Mouse (Mus musculus) gastrocnemius, postnatal 4 days (tissue): ENCODE data around the gene Ormdl3. TPM values are rescaled to one million over a fixed set of nuclear protein-coding genes. Genes with fewer than 3 reads are reported as not detected.
A peak's percentile ranks its signal among the peaks of the same experiment; 100 is the strongest.
"Not testable (repeated sequence)": the region's sequence is repeated elsewhere in the genome, so short reads cannot be mapped to it uniquely, and the experiment has no call there.

ENCODE experiments used
- DNase-seq, 2 experiments: peaks; one replicate each; pipeline ENCODE4 v3.0.0; 2021 to 2022; ENCODE audit warnings: low spot score in 2 of 2, mixed read lengths in 2 of 2
- long read RNA-seq, 2 experiments: library from polyadenylated mRNA; stranded (forward); transcript quantifications; one replicate each; pipeline ENCODE4 v2.0.0; 2021
- total RNA-seq, 2 experiments: library from RNA; stranded (reverse); gene quantifications; 2 replicates each; pipeline ENCODE4 v1.2.3; 2021

Gene Ormdl3
- total RNA-seq: 10 to 100 TPM; 28.0 to 28.3 TPM
- long read RNA-seq, experiment 1, transcript Ormdl3-201 (4 exons, 2,184 nt): major isoform, 12 of 14 reads
- long read RNA-seq, experiment 1, partial matches to known transcripts: 0 of 14 reads
- long read RNA-seq, experiment 1, other reads (novel, unspliced or antisense): 2 of 14 reads
- long read RNA-seq, experiment 2, transcript Ormdl3-201 (4 exons, 2,184 nt): major isoform, 20 of 26 reads
- long read RNA-seq, experiment 2, partial matches to known transcripts: 5 of 26 reads
- long read RNA-seq, experiment 2, other reads (novel, unspliced or antisense): 1 of 26 reads

DNA sequence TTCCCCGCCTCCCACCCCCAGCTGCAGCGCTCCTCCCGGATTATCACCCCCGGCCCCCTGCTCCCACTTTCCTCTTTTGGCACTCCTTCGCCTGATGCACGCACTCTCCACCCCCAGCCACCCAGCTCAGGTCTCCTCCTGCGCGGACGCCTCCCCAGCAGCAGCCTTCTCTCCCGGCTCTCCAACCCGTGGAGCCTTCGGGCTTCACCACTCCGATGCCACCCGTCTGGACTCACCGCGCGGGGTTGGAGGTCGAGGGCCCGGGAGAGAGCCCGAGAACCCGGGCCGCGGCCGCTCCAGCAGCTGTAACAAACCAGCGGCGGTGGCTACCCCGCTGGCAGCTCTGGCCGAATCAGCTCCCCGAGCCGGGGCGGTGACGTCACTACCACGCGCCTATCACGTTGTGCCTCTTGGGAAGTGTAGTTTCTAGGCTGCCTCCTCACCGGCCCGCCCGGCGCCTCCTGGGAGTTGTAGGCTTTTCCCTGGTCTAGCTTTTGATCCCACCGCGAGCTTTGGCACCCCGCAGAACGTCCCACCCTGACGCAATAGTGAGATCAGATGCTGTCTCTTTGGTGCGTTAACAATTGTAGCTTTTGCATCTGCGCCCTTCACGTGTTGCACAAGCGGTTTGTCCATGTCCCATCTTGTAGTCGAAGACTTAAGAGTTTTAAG is at the start of gene Ormdl3:
Ormdl3 (minus strand) TSS at position 477 of the 672 bp plus-strand sequence.
- DNase-seq: peak; percentile 98 to 100

DNA sequence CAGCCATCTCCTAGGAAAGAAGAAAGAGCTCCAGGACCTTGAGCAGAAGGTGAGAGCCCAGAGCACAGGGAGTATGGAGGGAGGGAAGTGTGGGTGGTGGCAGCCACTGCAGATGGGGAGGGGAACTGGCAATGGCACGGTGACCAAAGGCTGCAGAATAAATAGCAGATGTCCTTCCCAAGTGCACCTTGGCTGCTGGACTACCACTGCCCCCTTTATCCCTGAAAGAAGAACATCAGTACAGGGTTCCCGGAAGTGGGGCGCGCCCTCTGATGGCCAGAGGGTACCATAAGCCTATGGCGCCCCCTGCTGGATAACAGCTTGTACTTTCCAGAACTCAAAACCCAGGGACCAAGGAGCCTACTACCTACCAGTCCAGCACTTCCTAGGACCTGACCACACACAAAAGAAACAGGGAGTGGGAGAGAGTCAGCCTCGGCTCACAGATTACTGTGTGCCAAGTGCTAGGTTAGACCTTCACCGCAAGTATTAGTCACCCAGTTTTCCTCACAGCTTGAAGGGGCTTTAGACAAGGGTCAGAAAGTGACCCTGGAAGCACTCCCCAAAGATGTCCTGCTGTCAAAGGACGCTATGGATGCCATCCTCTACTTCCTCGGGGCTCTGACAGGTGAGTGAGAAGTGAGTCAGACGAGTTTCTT is 48.3 kb upstream of the Ormdl3 start:
- DNase-seq: not testable (repeated sequence)

DNA sequence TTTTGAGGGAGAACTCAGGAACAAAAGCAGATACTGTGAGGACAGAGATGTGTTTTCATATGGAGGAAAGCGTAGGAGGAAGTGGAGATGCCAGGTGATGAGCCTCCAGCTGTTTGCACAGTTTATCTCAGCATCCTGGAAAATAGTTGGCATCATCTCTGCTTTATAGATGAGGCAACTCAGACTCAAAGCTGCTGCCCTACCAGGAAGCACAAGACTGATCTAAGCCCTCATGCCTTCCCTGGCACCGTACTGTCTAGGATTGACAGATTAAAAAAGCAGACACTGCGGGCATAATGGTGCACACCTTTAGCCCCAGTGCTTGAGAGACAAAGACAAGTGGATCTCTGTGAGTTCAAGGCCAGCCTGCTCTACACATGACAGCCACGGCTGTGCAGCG is 43.5 kb upstream of the Ormdl3 start:
- DNase-seq: no peak

GRCm38 (mm10) chr11:98628706-98629105 is 41.5 kb upstream of the Ormdl3 start:
- DNase-seq: no peak

- no peak for DNase-seq
These were observed 38.6 kb upstream of the Ormdl3 start, which contains the start of the genes Gm12355 and Gsdma3 for GRCm38 (mm10) chr11:98625611-98626410. Gm12355 (minus strand) TSS chr11:98625661. Gsdma3 (plus strand) TSS chr11:98626360.

GRCm38 (mm10) chr11:98624381-98624780 is 37.2 kb upstream of the Ormdl3 start:
- DNase-seq: not testable (repeated sequence)

DNA sequence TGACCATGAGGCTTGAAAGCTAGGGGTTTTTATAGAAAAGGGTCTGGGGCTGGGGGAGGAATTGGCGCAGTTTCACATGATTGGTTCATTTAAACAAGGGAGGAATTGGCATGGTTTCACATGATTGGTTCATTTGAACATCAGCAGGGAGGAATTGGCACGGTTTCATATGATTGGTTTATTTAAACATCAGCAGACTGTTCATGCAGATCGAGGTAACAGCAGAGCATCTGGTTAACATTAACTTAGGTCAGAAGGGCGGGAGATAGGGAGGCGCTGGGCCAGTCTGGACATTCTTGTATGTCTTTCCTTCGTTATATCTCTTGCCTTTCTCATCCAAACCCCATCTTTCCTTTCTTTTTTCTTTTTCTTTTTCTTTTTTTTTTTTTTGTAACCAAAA is 36.8 kb upstream of the Ormdl3 start:
- DNase-seq: not testable (repeated sequence)

DNA sequence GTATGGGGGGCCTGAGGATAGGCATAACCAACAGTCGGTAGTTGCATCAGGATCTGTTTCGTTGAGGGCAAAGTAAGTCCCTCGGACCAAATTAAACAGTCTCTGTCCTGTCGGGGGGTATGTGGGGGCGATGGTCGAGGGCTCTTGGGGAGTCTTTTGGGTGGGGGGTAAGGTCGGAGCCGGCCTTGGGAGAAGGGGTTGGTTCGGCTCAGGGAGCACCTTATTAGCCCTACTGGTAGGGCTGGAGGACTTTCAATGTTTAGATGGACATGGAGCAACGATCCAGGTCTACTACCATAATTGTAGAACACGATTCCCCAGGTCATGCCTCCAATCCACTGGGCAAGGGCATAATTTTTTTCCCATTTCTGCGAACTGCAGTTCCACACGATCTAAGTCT is 33.6 kb upstream of the Ormdl3 start:
- DNase-seq: no peak

- no peak for DNase-seq
These were observed 19.6 kb upstream of the Ormdl3 start for GRCm38 (mm10) chr11:98606763-98607162.

- not testable (repeated sequence) for DNase-seq
These were observed 17.7 kb upstream of the Ormdl3 start for GRCm38 (mm10) chr11:98604911-98605310.

GRCm38 (mm10) chr11:98603953-98604352 is 16.8 kb upstream of the Ormdl3 start:
- no peak for DNase-seq

DNA sequence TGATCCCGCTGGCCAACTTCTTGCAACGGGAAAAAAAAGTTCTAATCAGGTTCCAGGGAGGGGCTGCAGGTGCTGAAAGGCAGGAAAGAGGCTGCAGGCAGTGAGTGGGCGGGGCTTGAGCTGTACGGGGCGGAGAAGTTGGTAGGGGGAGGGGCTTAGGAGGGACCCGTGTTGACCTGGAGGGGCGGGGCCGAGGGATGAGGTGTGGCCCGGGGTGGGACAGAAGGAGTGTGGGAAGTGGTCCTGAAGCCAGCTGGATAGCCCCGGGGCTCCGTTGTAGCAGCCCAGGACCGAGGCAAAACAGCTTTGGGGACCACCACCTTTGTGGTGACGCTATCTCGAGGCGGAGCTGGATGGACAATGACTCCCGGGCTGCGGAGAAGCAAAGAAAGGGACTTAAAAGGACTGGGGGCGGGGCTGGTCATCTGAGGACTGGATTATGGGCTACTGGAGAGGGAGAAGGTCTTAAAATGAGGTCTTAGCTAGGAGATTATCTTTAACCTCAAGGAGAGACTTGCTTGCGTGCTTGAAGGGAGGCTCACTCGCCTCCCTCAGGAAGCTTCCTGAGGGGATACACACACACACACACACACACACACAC is 15.0 kb upstream of the Ormdl3 start:
- no peak for DNase-seq

DNA sequence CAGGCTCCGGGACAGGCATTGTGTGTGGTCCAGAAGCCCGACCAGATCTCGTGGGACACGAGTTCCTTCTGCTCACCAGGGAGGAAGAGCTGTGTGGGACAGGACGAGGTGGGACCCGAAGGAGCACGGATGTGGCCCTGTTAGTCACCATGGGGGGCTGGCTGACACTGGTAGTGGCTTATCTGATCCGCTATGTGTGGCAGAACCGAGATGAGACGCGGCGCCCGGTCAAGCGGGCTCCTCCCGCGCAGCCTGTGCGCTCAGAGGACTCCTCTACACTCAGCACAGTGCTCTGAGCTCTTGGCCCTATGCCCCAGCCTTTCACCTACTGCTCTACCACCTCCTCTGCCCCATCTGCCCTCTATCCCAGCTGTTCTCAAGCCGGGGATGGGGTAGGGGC is 12.1 kb upstream of the Ormdl3 start:
- DNase-seq: no peak

- DNase-seq: no peak
These were observed 11.7 kb upstream of the Ormdl3 start for GRCm38 (mm10) chr11:98598851-98599290.

DNA sequence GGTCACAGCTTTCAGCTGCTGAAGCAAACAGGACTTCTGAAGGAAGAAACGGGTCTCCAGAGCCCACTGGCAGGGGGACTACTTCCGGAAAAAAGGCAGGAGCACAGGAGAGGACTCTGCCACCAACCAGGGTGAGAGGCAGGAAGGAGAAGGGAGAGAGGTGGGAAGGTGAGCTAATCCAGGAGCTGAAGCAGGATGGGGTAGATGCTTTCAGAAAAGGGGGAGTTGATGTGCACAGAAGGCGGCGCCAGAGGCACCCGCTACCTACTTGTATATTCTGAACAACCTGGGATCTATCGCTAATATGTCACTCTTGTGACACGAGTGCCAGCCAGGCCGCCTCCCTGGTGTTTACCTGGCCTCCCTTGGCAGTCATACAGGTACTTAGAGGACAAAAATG is 10.8 kb upstream of the Ormdl3 start, which contains the start of gene Lrrc3c:
Lrrc3c (plus strand) TSS at position 301 of the 400 bp plus-strand sequence.
- no peak for DNase-seq

- DNase-seq: peak in 1 of 2 experiments; percentile 48
These were observed 10.2 kb upstream of the Ormdl3 start for GRCm38 (mm10) chr11:98597363-98597762.

DNA sequence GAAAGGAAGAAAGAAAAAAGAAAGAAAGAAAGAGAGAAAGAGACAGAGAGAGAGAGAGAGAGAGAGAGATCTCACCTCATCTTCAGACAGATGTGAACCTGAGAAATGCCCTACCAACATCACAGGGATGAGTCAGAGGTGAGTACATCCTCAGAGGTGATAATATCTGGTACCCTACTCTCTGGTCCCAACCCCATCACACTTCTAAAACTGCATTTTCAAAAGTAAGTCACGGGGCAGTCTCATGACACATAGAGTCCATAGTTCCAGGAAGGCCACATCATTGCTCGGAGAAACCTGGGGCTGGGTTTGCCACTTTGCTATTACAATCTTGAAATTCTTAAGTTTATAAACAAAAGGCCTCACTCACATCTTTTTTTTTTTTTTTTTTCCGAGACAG is 8.8 kb upstream of the Ormdl3 start:
- DNase-seq: no peak

DNA sequence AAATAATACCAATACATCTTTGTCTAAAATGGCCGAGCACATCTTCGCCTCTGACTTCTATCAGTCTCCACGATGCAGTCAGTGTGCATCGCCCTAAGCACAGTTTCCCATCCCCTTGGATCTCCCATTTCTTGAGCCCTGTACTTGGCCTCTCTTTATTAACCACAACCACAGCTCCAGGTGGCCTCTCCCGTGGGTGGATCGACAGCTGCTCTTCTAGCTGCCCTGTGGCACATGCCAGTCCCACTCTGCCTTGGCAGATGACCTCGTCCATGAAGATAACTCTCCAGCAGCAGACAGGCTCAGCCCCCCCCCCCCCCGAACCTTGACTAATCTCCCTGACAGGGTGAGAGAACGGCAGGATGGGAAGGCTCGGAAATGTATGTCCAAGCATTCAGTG is 8.3 kb upstream of the Ormdl3 start:
- DNase-seq: no peak

GRCm38 (mm10) chr11:98595021-98595420 is 7.9 kb upstream of the Ormdl3 start:
- DNase-seq: no peak

DNA sequence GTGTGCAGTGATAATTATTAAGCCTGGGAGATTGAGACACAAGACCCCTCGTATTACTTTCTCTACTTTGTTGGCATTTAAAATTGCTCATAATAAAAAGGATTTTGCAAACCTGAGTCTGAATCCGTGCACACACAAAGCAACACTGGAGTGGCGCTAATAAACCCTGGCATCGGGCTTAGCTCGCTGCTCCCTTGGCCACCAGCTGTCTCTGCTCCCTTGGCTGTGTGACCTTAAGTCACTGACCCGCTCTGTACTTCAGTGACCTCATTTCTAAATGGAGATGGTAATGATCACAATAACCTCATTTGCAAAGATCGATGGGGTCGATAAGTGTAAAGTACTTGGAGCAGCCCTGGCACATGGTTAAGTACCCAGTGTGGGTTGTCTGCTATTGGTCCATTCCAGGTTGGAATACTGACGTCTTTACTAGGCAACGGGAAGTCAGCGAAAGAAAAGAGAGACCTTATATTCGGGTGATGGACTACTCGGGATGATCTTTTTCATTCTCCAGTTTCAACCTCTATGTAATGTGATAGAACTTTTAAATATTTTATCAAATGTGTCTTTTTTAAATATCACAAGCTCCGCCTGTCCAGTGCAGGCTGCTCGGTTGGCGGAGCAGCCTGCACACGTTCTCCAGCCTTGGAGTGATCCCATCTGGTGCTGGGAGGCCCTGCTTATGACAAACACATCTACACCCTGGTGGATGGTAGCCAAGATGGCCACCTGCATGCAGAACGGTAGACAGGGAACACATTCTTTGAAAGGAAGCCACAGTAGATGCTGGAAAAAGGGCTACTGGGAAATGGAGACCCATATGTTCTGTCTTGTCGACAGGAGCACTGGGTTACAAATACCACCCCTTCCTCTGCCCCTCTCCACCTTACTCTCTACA is 3.6 kb upstream of the Ormdl3 start:
- DNase-seq: no peak
